Mouse (Mus musculus) neural tube, embryonic 10.5 days (tissue): ENCODE data around the gene Dennd2a.
A peak's percentile ranks its signal among the peaks of the same experiment; 100 is the strongest.

Experiments used
- DNase-seq: peaks from one replicate; pipeline ENCODE4 v3.0.0-alpha.2; 2017; ENCODE audit warnings: low spot score; ENCODE audit errors: extremely low spot score

The Dennd2a gene

GRCm38 (mm10) chr6:39515739-39516131, 41.9 kb downstream of the Dennd2a start:
- DNase-seq, result peak; percentile 27

- no peak for DNase-seq
Measured at GRCm38 (mm10) chr6:39515040-39515738, 42.5 kb downstream of the Dennd2a start.

GRCm38 (mm10) chr6:39503476-39503875, 54.2 kb downstream of the Dennd2a start:
- DNase-seq, result peak; percentile 25

- DNase-seq, result no peak
Measured at GRCm38 (mm10) chr6:39497165-39497564, 60.5 kb downstream of the Dennd2a start.

- DNase-seq, result no peak
Measured at GRCm38 (mm10) chr6:39493129-39493714, 64.4 kb downstream of the Dennd2a start.

GRCm38 (mm10) chr6:39492161-39492560, 65.5 kb downstream of the Dennd2a start:
- no peak for DNase-seq

- DNase-seq, result no peak
Measured at GRCm38 (mm10) chr6:39491203-39491602, 66.5 kb downstream of the Dennd2a start.

GRCm38 (mm10) chr6:39488292-39488691, 69.4 kb downstream of the Dennd2a start:
- no peak for DNase-seq

- DNase-seq, result no peak
Measured at GRCm38 (mm10) chr6:39483656-39484055, 74.0 kb downstream of the Dennd2a start.

- DNase-seq, result no peak
Measured at GRCm38 (mm10) chr6:39478509-39479150, 79.0 kb downstream of the Dennd2a start.

GRCm38 (mm10) chr6:39476617-39477016, 81.0 kb downstream of the Dennd2a start:
- no peak for DNase-seq

GRCm38 (mm10) chr6:39474424-39474823, 83.2 kb downstream of the Dennd2a start:
- peak; percentile 65 for DNase-seq

GRCm38 (mm10) chr6:39472837-39473236, 84.8 kb downstream of the Dennd2a start:
- DNase-seq, result no peak

GRCm38 (mm10) chr6:39472271-39472670, 85.4 kb downstream of the Dennd2a start:
- no peak for DNase-seq

GRCm38 (mm10) chr6:39470076-39470475, 87.6 kb downstream of the Dennd2a start:
- no peak for DNase-seq

- DNase-seq, result no peak
Measured at GRCm38 (mm10) chr6:39469427-39469826, 88.2 kb downstream of the Dennd2a start.

- DNase-seq, result peak; percentile 81
Measured at GRCm38 (mm10) chr6:39462621-39463538, 94.8 kb downstream of the Dennd2a start.

GRCm38 (mm10) chr6:39460040-39460439, 97.6 kb downstream of the Dennd2a start:
- no peak for DNase-seq

- DNase-seq, result no peak
Measured at GRCm38 (mm10) chr6:39455339-39456160, 102.1 kb downstream of the Dennd2a start.

GRCm38 (mm10) chr6:39454616-39455015, 103.1 kb downstream of the Dennd2a start:
- DNase-seq, result no peak

GRCm38 (mm10) chr6:39453564-39453963, 104.1 kb downstream of the Dennd2a start:
- no peak for DNase-seq
